Mouse (Mus musculus) heart, embryonic 12.5 days (tissue): ENCODE data around the gene Gm10024. TPM values are rescaled to one million over a fixed set of nuclear protein-coding genes. Genes with fewer than 3 reads are reported as not detected.
"Not testable (repeated sequence)": the region's sequence is repeated elsewhere in the genome, so short reads cannot be mapped to it uniquely, and the experiment has no call there.

Experiments
- ATAC-seq: fragments of 200-750 bp; cut with Nextera tagmentation; 2 replicates; pipeline ENCODE4 v1.8.0; 2017; ENCODE audit warnings: moderate TSS enrichment, moderate library complexity; ENCODE audit not compliant: insufficient number of reproducible peaks, low FRiP score
- H3K27ac ChIP-seq: fragments of 300-500 bp; sonication (generic); 2 replicates; pipeline ENCODE4 v1.5.1; 2016; ENCODE audit warnings: mild to moderate bottlenecking, moderate library complexity; ENCODE audit not compliant: poor library complexity, severe bottlenecking
- H3K27me3 ChIP-seq: fragments of 300-500 bp; sonication (generic); replicated peaks from 2 replicates; pipeline ENCODE4 v1.6.1; 2016; ENCODE audit warnings: mild to moderate bottlenecking, moderate library complexity
- H3K36me3 ChIP-seq: fragments of 300-500 bp; sonication (generic); 2 replicates; pipeline ENCODE4 v1.6.1; 2016; ENCODE audit warnings: mild to moderate bottlenecking, moderate library complexity
- H3K4me1 ChIP-seq: fragments of 300-500 bp; sonication (generic); replicated peaks from 2 replicates; pipeline ENCODE4 v1.6.1; 2016; ENCODE audit warnings: mild to moderate bottlenecking
- H3K4me2 ChIP-seq: fragments of 300-500 bp; sonication (generic); 2 replicates; pipeline ENCODE4 v1.6.1; 2016; ENCODE audit warnings: mild to moderate bottlenecking, moderate library complexity
- H3K4me3 ChIP-seq: fragments of 300-500 bp; sonication (generic); 2 replicates; pipeline ENCODE4 v1.5.1; 2016; ENCODE audit warnings: mild to moderate bottlenecking
- H3K9ac ChIP-seq: fragments of 300-500 bp; sonication (generic); 2 replicates; pipeline ENCODE4 v1.6.1; 2016; ENCODE audit warnings: mild to moderate bottlenecking, moderate library complexity
- H3K9me3 ChIP-seq: fragments of 300-500 bp; sonication (generic); replicated peaks from 2 replicates; pipeline ENCODE4 v1.6.1; 2016; ENCODE audit warnings: mild to moderate bottlenecking, moderate library complexity
- WGBS: fragments of 180-500 bp; shearing (Covaris S2); methylation state at CpG from one replicate; pipeline ENCODE4 v1.1.7; 2016; 5-methylcytosine and 5-hydroxymethylcytosine counted together
- polyA plus RNA-seq: library from polyadenylated mRNA; unstranded; fragments of >200 nt; fragmentation: Nextera tagmentation; extraction: Ambion mirVana; gene quantifications from 2 replicates; pipeline ENCODE4 v1.2.1, GENCODE M21; 2016

Gm10024 gene
- polyA plus RNA-seq, 1 experiment from 2014 or later, result not detected

- 46% methylated on average over 4 of the region's 4 CpGs for WGBS
- ATAC-seq, result no peak
- Histone ChIP-seq H3K27ac (no peak overlapping the region), H3K36me3 (no peaks in the 10 kb centered on the region), H3K4me2 (no peak overlapping the region), H3K27me3 (no peaks in the 10 kb centered on the region; the same call in 1 of the 2 replicates), H3K4me1 (no peaks in the 10 kb centered on the region), H3K9ac (no peak overlapping the region), H3K4me3 (no peak overlapping the region), H3K9me3 (no peaks in the 10 kb centered on the region)
These were observed 18.0 kb downstream of the Gm10024 start for GRCm38 (mm10) chr10:77729241-77729640.

- 91% methylated on average over 1 of the region's 1 CpGs for WGBS
- no peak overlapping the region for H3K9ac ChIP-seq
These were observed 24.7 kb downstream of the Gm10024 start for GRCm38 (mm10) chr10:77735928-77736327.

GRCm38 (mm10) chr10:77738929-77739328 is 27.7 kb downstream of the Gm10024 start:
- 73% methylated on average over 4 of the region's 4 CpGs for WGBS

More at GRCm38 (mm10) chr10:77735928-77736327, 24.7 kb downstream of the Gm10024 start:
- no peak for ATAC-seq
- H3K4me1 ChIP-seq, result no peaks in the 10 kb centered on the region
- H3K27ac ChIP-seq, result no peak overlapping the region
- H3K27me3 ChIP-seq, result no peaks in the 10 kb centered on the region
- H3K36me3 ChIP-seq, result no peaks in the 10 kb centered on the region; the same call in 1 of the 2 replicates
- peaks cover 10% of the 10 kb centered on the region for H3K9me3 ChIP-seq
- no peak overlapping the region for H3K4me2 ChIP-seq
- no peak overlapping the region for H3K4me3 ChIP-seq

GRCm38 (mm10) chr10:77741924-77742688 is 30.8 kb downstream of the Gm10024 start, which contains the start of gene Gm18596:
Gene Gm18596 (minus strand): TSS chr10:77742638.
- WGBS, result 54% methylated on average over 5 of the region's 5 CpGs
- H3K4me2 ChIP-seq, result not testable (repeated sequence)

More at GRCm38 (mm10) chr10:77738929-77739328, 27.7 kb downstream of the Gm10024 start:
- Histone ChIP-seq H3K9ac (no peak overlapping the region), H3K27me3 (no peaks in the 10 kb centered on the region), H3K4me3 (no peak overlapping the region), H3K9me3 (peaks cover 10% of the 10 kb centered on the region), H3K27ac (no peak overlapping the region), H3K36me3 (no peaks in the 10 kb centered on the region; the same call in 1 of the 2 replicates), H3K4me2 (no peak overlapping the region), H3K4me1 (no peaks in the 10 kb centered on the region)
- ATAC-seq, result no peak

GRCm38 (mm10) chr10:77750686-77751085 is 39.4 kb downstream of the Gm10024 start:
- not testable (repeated sequence) for H3K4me2 ChIP-seq, H3K4me1 ChIP-seq, H3K4me3 ChIP-seq, H3K27ac ChIP-seq, H3K27me3 ChIP-seq, H3K9ac ChIP-seq, ATAC-seq, H3K36me3 ChIP-seq
- 67% methylated on average over 1 of the region's 1 CpGs for WGBS
- peaks cover 13% of the 10 kb centered on the region for H3K9me3 ChIP-seq

More at GRCm38 (mm10) chr10:77741924-77742688, 30.8 kb downstream of the Gm10024 start, which contains the start of gene Gm18596:
- ATAC-seq, H3K27me3 ChIP-seq, H3K9ac ChIP-seq, H3K36me3 ChIP-seq, H3K27ac ChIP-seq, H3K4me3 ChIP-seq, H3K4me1 ChIP-seq, H3K9me3 ChIP-seq: not testable (repeated sequence)

GRCm38 (mm10) chr10:77751254-77751653 is 40.0 kb downstream of the Gm10024 start, which contains the start of gene Gm9736:
Gene Gm9736 (minus strand): TSS chr10:77751354.
- H3K27ac ChIP-seq, H3K4me2 ChIP-seq, H3K9ac ChIP-seq, H3K36me3 ChIP-seq, H3K4me1 ChIP-seq, H3K27me3 ChIP-seq, ATAC-seq, H3K4me3 ChIP-seq: not testable (repeated sequence)
- H3K9me3 ChIP-seq, result peaks cover 13% of the 10 kb centered on the region
- WGBS, result 33% methylated on average over 1 of the region's 1 CpGs

- not testable (repeated sequence) for H3K27me3 ChIP-seq, H3K4me3 ChIP-seq, H3K36me3 ChIP-seq, H3K9ac ChIP-seq, H3K4me2 ChIP-seq, H3K27ac ChIP-seq, H3K4me1 ChIP-seq, ATAC-seq, H3K9me3 ChIP-seq
- 58% methylated on average over 3 of the region's 3 CpGs for WGBS
These were observed 41.1 kb downstream of the Gm10024 start for GRCm38 (mm10) chr10:77752312-77752711.

GRCm38 (mm10) chr10:77753448-77753847 is 42.2 kb downstream of the Gm10024 start:
- H3K4me1 ChIP-seq, result no peaks in the 10 kb centered on the region
- H3K4me3 ChIP-seq, result no peak overlapping the region
- peaks cover under 1% of the 10 kb centered on the region; the same call in 1 of the 2 replicates for H3K9me3 ChIP-seq
- no peak for ATAC-seq
- no peak overlapping the region for H3K27ac ChIP-seq
- 0 out of 2 replicates have a peak, but pooled peaks cover 6% of the 10 kb centered on the region for H3K27me3 ChIP-seq
- H3K4me2 ChIP-seq, result no peak overlapping the region
- no peaks in the 10 kb centered on the region for H3K36me3 ChIP-seq
- H3K9ac ChIP-seq, result no peak overlapping the region

GRCm38 (mm10) chr10:77759582-77759981 is 48.3 kb downstream of the Gm10024 start, which contains the start of gene Gm3233:
Gene Gm3233 (minus strand): TSS chr10:77759682.
- H3K9ac ChIP-seq, H3K9me3 ChIP-seq, H3K27me3 ChIP-seq, H3K4me2 ChIP-seq, H3K4me3 ChIP-seq, H3K36me3 ChIP-seq, H3K27ac ChIP-seq, ATAC-seq, H3K4me1 ChIP-seq: not testable (repeated sequence)
- WGBS, result no CpG with 5 or more reads among the region's 1 CpGs
